Mouse (Mus musculus) midbrain, embryonic 10.5 days (tissue): ENCODE measurements at regions not wholly inside any gene's neighbourhood (a gene's known extent, or its start where the extent isn't known, plus 50 kb on each side); places are given as distances from the start of the nearest gene placed in this dataset.
A peak's percentile ranks its signal among the peaks of the same experiment; 100 is the strongest.

Experiments
- DNase-seq: peaks from one replicate; pipeline ENCODE4 v3.0.0-alpha.2; 2017; ENCODE audit warnings: low spot score
- H3K27ac ChIP-seq: fragments of 300-500 bp; sonication (generic); replicated peaks from 2 replicates; pipeline ENCODE4 v1.5.1; 2016; ENCODE audit warnings: mild to moderate bottlenecking
- H3K27me3 ChIP-seq: fragments of 300-500 bp; sonication (generic); 2 replicates; pipeline ENCODE4 v1.6.1; 2016; ENCODE audit warnings: low read depth, mild to moderate bottlenecking; ENCODE audit not compliant: poor library complexity, severe bottlenecking
- H3K36me3 ChIP-seq: fragments of 300-500 bp; sonication (generic); 2 replicates; pipeline ENCODE4 v1.6.1; 2016; ENCODE audit warnings: mild to moderate bottlenecking, moderate library complexity
- H3K4me1 ChIP-seq: fragments of 300-500 bp; sonication (generic); 2 replicates; pipeline ENCODE4 v1.6.1; 2016
- H3K4me3 ChIP-seq: fragments of 300-500 bp; sonication (generic); 2 replicates; pipeline ENCODE4 v1.5.1; 2016; ENCODE audit warnings: mild to moderate bottlenecking, moderate library complexity
- H3K9me3 ChIP-seq: fragments of 300-500 bp; sonication (generic); replicated peaks from 2 replicates; pipeline ENCODE4 v1.6.1; 2016; ENCODE audit warnings: mild to moderate bottlenecking
- WGBS: fragments of 180-500 bp; shearing (Covaris S2); methylation state at CpG from one replicate; pipeline ENCODE4 v1.1.7; 2016; 5-methylcytosine and 5-hydroxymethylcytosine counted together

- no peak for DNase-seq
- Histone ChIP-seq H3K9me3 (peaks cover 3% of the 10 kb centered on the region; the same call in 1 of the 2 replicates), H3K36me3 (no peaks in the 10 kb centered on the region), H3K27ac (no peak overlapping the region), H3K27me3 (no peaks in the 10 kb centered on the region), H3K4me1 (no peaks in the 10 kb centered on the region), H3K4me3 (no peak overlapping the region)
- 73% methylated on average over 2 of the region's 2 CpGs for WGBS
Measured at GRCm38 (mm10) chr17:68185385-68185784, 88.2 kb upstream of the L3mbtl4 start.

GRCm38 (mm10) chr17:68189888-68190287 lies 83.7 kb upstream of the L3mbtl4 start:
- no peaks in the 10 kb centered on the region for H3K4me1 ChIP-seq
- WGBS, result 85% methylated on average over 4 of the region's 4 CpGs
- no peak overlapping the region for H3K27ac ChIP-seq
- no peak overlapping the region for H3K4me3 ChIP-seq
- H3K27me3 ChIP-seq, result no peaks in the 10 kb centered on the region
- H3K9me3 ChIP-seq, result peaks cover 8% of the 10 kb centered on the region; the same call in 1 of the 2 replicates
- H3K36me3 ChIP-seq, result no peaks in the 10 kb centered on the region
- DNase-seq, result no peak

- H3K36me3 ChIP-seq, result no peaks in the 10 kb centered on the region
- no peak overlapping the region for H3K4me3 ChIP-seq
- DNase-seq, result no peak
- H3K27me3 ChIP-seq, result no peaks in the 10 kb centered on the region
- peaks cover 11% of the 10 kb centered on the region for H3K4me1 ChIP-seq
- H3K9me3 ChIP-seq, result no peaks in the 10 kb centered on the region
- H3K27ac ChIP-seq, result no peak overlapping the region
- 84% methylated on average over 4 of the region's 4 CpGs for WGBS
Measured at GRCm38 (mm10) chr17:68205545-68205944, 68.1 kb upstream of the L3mbtl4 start.

DNA sequence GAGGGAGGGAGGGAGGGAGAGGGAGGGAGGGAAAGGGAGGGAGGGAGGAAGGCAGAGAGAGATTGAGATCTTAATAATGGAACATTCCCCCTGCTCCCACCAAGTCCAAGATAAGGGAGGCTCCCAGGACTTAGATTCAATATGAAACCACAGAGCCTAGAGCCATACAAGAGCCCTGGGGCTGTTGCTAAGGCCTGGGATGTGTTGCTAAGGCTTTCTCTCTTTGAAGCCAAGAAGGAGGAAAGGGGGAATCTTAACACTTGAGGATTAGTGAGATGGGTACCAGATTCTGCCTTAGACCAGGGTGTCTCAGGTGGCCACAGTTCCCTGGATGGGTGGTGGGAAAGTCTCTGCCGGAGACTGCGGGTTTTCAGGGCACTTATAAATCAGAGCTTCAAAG lies 64.8 kb upstream of the L3mbtl4 start:
- H3K4me1 ChIP-seq, result peaks cover 15% of the 10 kb centered on the region
- no peaks in the 10 kb centered on the region for H3K9me3 ChIP-seq
- no peak overlapping the region for H3K4me3 ChIP-seq
- no peak overlapping the region for H3K27ac ChIP-seq
- no peaks in the 10 kb centered on the region for H3K36me3 ChIP-seq
- 69% methylated on average over 2 of the region's 2 CpGs for WGBS
- DNase-seq, result no peak
- no peaks in the 10 kb centered on the region for H3K27me3 ChIP-seq

DNA sequence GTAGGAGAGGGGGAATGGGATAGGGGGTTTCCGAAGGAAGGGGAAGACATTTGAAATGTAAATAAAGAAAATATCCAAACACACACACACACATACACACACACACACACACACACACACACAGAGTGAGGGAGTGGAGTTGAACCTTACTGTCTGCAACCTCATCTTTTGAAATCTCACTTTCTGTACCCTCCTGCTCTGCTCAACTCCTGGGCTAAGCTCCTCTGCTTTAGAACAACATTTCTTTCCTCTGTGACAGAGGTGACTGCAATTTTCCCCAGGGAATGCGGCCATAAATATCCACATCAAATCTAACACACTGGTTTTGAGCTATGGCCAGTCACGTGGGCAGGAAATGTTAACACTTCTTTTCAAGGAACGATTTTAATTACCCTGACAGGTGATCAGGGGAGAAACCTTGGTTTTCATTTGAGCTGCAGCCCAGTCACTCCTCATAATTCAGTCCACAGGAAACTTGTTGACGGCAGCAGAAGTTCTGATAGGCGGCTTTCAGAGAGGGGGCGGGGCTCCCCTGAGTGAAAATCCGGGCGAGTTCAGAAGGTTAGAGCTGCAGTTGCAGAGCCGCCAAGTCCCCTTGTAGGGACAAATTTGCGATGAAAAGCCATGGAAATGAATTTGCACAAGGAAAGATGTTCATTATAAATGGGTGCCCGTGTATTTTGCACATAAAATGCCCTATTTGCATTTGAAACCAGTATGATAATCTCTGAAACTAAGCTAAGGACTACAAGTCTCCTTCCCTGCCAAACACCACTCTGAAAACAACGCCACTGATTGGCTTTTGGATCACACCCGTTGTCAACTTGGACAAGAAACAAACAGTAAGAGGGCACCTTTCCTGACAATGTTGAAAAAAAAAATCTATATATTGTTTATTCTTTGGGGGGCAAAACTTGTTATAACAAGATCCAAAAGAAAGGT lies 63.0 kb upstream of the L3mbtl4 start:
- H3K4me1 ChIP-seq, result peaks cover 15% of the 10 kb centered on the region
- H3K9me3 ChIP-seq, result no peaks in the 10 kb centered on the region
- WGBS, result 35% methylated on average over 14 of the region's 14 CpGs
- H3K27me3 ChIP-seq, result no peaks in the 10 kb centered on the region
- DNase-seq, result peak; percentile 28
- 0 out of 2 replicates have a peak overlapping the region, but pooled peaks have one; percentile 16 for H3K4me3 ChIP-seq
- no peaks in the 10 kb centered on the region for H3K36me3 ChIP-seq
- no peak overlapping the region for H3K27ac ChIP-seq

- 0 out of 2 replicates have a peak, but pooled peaks cover 2% of the 10 kb centered on the region for H3K9me3 ChIP-seq
- H3K27me3 ChIP-seq, result no peaks in the 10 kb centered on the region
- H3K4me1 ChIP-seq, result no peaks in the 10 kb centered on the region
- no peak overlapping the region for H3K27ac ChIP-seq
- H3K4me3 ChIP-seq, result no peak overlapping the region
- no peaks in the 10 kb centered on the region for H3K36me3 ChIP-seq
- 80% methylated on average over 4 of the region's 4 CpGs for WGBS
- DNase-seq, result no peak
Measured at GRCm38 (mm10) chr17:68218246-68218645, 55.4 kb upstream of the L3mbtl4 start.

DNA sequence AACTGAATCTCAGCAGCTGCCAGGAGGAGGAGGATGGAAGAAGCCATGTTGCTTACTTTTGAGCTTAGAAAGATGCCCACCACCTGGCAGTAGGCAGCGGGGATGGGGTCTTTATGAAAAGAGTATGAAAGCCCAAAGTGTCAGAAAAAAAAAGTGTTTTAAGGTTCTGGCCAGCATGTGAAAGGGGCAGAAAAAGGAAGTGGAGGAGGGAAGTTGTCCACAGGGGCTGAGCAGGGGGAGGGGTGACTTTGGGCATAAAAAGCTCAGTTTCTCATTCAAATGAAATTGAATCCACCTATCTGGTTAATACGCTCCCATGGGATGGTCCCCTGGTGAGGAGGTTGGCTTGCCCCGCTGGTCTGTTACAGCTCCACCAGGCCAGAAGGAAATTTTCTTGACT lies 50.4 kb upstream of the L3mbtl4 start:
- DNase-seq, result no peak
- 84% methylated on average over 3 of the region's 3 CpGs for WGBS
- 0 out of 2 replicates have a peak, but pooled peaks cover 10% of the 10 kb centered on the region for H3K9me3 ChIP-seq

More for the DNA sequence above, 50.4 kb upstream of the L3mbtl4 start:
- no peaks in the 10 kb centered on the region for H3K36me3 ChIP-seq
- H3K4me1 ChIP-seq, result no peaks in the 10 kb centered on the region
- H3K4me3 ChIP-seq, result no peak overlapping the region
- no peaks in the 10 kb centered on the region for H3K27me3 ChIP-seq
- H3K27ac ChIP-seq, result no peak overlapping the region
